Mouse (Mus musculus) thymus, postnatal 0 days (tissue): ENCODE results near the gene Osbpl3. TPM values are rescaled to one million over a fixed set of nuclear protein-coding genes. Genes with fewer than 3 reads are reported as not detected.

Experiments
- DNase-seq: peaks from one replicate; pipeline ENCODE4 v3.0.0-alpha.2; 2015; ENCODE audit warnings: low spot score
- polyA plus RNA-seq: library from polyadenylated mRNA; unstranded; fragments of >200 nt; fragmentation: Nextera tagmentation; extraction: Ambion mirVana; gene quantifications from 2 replicates; pipeline ENCODE4 v1.2.1, GENCODE M21; 2015

Osbpl3 gene
- polyA plus RNA-seq, 1 experiment from 2014 or later = 7.7 TPM

DNA sequence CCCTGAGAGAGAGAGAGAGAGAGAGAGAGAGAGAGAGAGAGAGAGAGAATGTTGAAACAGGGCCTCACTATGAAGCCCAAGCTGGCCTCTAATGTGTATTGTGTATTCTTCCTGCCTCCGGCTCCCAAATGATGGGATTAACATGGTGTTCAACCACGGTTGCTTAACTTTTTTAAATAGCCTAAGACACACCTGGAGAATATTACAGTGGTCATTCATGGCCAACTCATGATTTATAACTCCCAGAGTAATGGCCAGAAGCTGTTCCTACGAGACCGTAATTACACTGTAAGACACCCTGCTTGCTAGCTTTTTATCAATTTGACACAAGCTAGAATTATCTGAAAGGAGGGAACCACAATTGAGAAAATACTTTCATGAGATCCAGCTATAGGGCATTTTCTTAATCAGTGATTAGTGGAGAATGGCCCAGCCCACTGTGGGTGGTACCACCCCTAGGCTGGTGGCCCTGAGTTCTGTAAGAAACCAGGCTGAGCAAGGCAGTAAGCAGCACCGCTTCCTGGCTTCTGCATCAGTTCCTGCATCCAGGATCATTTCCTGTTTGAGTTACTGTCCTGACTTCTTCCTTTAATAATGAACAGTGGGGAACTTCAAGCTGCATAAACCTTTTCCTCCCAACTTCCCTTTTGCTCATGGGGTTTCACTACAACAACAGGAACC lies 115.6 kb downstream of the Osbpl3 start:
- no peak for DNase-seq

GRCm38 (mm10) chr6:50337431-50337830 lies 118.6 kb downstream of the Osbpl3 start:
- no peak for DNase-seq

GRCm38 (mm10) chr6:50336376-50336775 lies 119.6 kb downstream of the Osbpl3 start:
- no peak for DNase-seq

GRCm38 (mm10) chr6:50334846-50335821 lies 120.9 kb downstream of the Osbpl3 start:
- DNase-seq = no peak

- no peak for DNase-seq
Measured at GRCm38 (mm10) chr6:50333346-50333745, 122.7 kb downstream of the Osbpl3 start.

DNA sequence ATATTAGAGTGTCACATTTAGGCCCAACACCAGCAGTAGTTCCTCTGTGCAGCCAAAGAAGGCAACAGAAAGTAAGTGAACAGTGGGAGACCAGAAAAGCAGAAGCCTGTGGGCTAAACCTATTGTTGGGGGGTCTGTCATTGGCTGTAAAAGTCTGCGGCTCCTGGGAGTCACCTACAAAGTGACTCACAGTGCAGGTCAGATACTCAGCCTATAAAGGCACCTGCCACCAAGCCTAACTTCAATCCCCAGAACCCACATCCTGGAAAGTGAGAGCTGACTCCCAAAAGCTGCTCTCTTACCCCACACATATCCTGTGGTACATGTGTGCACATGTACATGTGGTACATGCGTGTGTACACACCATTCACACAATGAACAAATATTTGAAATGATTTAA lies 124.5 kb downstream of the Osbpl3 start:
- DNase-seq = peak; percentile 74

DNA sequence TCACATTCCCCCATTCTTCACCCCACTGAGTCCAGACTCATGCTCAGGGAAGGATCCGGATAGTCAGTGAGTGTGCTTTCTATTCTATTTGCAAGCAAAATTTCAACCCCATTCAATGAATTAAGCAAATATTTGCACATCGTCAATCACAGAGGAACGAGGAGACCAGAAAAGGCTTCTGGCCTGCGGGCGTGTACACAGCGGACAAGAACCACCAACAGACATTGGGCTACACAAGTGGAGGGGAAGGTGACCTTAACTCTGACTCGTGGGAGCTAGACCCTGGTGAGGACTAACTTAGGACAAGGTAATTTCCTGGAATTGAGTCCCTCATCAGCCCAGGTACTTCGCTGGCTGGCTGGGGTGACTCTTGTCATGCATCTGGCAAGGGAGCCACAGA lies 126.6 kb downstream of the Osbpl3 start:
- no peak for DNase-seq

DNA sequence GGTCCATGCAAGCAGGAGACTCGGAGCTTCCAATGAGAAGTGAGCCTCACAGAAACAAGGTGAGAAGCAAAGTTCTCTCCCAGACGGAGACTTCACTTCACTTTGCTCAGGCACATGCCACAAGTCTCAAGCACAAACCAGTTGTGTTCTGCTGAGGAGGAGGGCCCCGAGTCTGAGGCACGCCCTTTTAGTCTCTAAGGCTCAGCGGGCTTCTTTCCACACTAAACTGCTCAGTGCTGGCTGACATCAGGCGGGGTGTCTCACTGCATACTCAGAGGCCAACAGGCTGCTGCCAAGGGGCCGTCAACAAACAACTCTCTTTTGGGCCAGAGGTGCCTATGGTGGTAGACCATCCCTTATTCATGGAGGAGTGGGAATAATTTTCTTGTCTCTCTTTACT lies 127.1 kb downstream of the Osbpl3 start:
- no peak for DNase-seq

DNA sequence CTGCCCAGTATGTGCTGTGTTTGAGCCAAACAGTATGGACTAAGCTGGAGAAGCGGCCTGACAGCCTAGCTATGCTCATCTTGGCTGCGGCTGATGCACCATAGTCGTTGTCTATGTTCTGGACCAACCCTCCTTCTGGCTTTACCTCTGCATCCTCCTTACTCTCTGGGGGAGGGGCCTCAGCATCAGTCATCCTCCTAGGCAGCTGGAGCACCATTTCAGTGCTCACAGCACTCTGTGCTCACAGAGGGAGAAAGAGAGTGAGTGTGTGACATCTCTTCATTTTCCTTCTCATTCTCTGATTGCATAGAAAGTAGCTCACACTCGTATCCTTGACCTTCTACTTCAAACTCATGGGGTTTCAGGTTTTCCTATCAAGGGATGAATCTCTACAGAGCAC lies 129.8 kb downstream of the Osbpl3 start:
- DNase-seq = peak; percentile 15

GRCm38 (mm10) chr6:50325485-50325884 lies 130.5 kb downstream of the Osbpl3 start:
- DNase-seq = no peak

DNA sequence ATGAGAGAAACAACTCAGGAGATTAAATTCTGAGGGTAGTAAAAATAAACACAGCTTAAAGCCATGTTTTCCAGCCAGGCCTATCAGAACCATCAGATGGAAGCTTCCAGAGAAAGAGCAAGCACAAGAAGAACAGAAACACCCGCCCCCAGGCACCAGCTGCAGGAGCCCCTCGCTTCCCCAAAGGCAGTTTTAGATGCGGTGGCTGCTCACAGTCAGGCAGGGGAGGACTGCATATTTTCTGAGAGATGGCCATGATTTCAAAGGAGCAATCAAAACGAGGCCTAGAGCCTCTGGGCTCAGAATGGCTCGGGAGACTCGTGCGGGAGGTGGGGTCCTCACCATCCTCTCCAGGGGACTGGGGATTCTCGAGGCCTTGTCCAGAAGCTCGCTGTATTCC lies 133.4 kb downstream of the Osbpl3 start:
- DNase-seq = no peak

DNA sequence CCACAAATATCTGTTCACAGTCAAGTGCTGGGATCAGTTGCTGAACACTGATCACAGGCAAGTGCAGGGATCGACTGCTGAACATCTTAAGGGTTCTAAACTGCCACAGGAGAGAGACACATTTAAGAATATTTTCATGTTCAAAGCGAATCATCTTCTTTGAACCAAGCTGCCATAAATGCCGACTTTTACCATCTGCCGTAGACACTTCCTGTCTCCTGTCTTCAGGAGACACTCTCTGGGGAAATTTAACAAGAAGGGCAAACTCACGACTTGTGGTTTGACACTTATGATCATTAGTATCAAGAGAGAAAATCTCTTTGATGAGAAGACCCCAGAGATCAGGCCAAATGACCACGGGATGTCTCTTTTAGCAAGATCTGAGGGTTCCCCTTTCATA lies 134.3 kb downstream of the Osbpl3 start:
- DNase-seq = peak; percentile 58

GRCm38 (mm10) chr6:50318590-50319172 lies 137.3 kb downstream of the Osbpl3 start:
- DNase-seq = no peak

- no peak for DNase-seq
Measured at GRCm38 (mm10) chr6:50318150-50318549, 137.9 kb downstream of the Osbpl3 start.

GRCm38 (mm10) chr6:50316795-50317505 lies 139.1 kb downstream of the Osbpl3 start:
- no peak for DNase-seq

- no peak for DNase-seq
Measured at GRCm38 (mm10) chr6:50314406-50315071, 141.5 kb downstream of the Osbpl3 start.

- peak; percentile 85 for DNase-seq
Measured at GRCm38 (mm10) chr6:50312647-50313046, 143.4 kb downstream of the Osbpl3 start.

GRCm38 (mm10) chr6:50309019-50309418 lies 147.0 kb downstream of the Osbpl3 start:
- peak; percentile 45 for DNase-seq

GRCm38 (mm10) chr6:50306625-50307024 lies 149.4 kb downstream of the Osbpl3 start:
- DNase-seq = no peak

GRCm38 (mm10) chr6:50304949-50305491 lies 151.0 kb downstream of the Osbpl3 start:
- peak; percentile 65 for DNase-seq

- no peak for DNase-seq
Measured at GRCm38 (mm10) chr6:50301121-50301520, 154.9 kb downstream of the Osbpl3 start.
